In genomic region chr4:101647196-101647905, GRCm38 (mm10) we compare ENCODE assay signal across 8 mouse cellular contexts. TPM values are rescaled to one million over a fixed set of nuclear protein-coding genes. Genes with fewer than 3 reads are reported as not detected.
DNase-seq lines count a peak whose midpoint lies in the region; ATAC-seq lines count a peak whose summit lies in the region.

Gene Leprot, plus strand, starts transcription at chr4:101647718.

- H3K79me2 ChIP-seq in macrophage (ENCODE audit: inconsistent target) = peaks cover 46% of the 10 kb centered on the region

- H3K4me2 ChIP-seq in hindbrain, embryonic 16.5 days (ENCODE audit: low read length) = peak within 1 kb of the TSS; percentile 63

- peaks cover 11% of the 10 kb centered on the region for H3K4me1 ChIP-seq in hindbrain, embryonic 16.5 days (ENCODE audit: control insufficient read depth, insufficient read depth, low read depth, low read length)

- no peaks in the 10 kb centered on the region for H3K36me3 ChIP-seq in hindbrain, embryonic 16.5 days (ENCODE audit: control insufficient read depth, insufficient read depth, low read length)
- H3K36me3 ChIP-seq in macrophage (ENCODE audit: inconsistent target) = no peaks in the 10 kb centered on the region

- ATAC-seq in hindbrain, embryonic 16.5 days = peak; percentile 98

- WGBS in hindbrain, embryonic 16.5 days = under 1% methylated on average over 35 of the region's 39 CpGs
- WGBS in macrophage (ENCODE audit: missing documents) = under 1% methylated on average over 39 of the region's 39 CpGs

- H3K27me3 ChIP-seq in hindbrain, embryonic 16.5 days (replicated peaks; ENCODE audit: control insufficient read depth, insufficient read depth, low read length) = no peaks in the 10 kb centered on the region

- DNase-seq in WW6 (ENCODE audit: low read depth, low spot score) = peak; percentile 93
- peak; percentile 98 to 100 for DNase-seq in cerebellum, postnatal 4 days (ENCODE audit: low spot score in 2 of 2)
- DNase-seq in gastrocnemius, adult 18-20 months (ENCODE audit: low spot score) = peak; percentile 100
- DNase-seq in left cerebral cortex, adult 18-20 months (ENCODE audit: low spot score in 2 of 2) = peak; percentile 100
- DNase-seq in right cerebral cortex, adult 18-20 months = peak; percentile 100
- peak; percentile 99 for DNase-seq in urinary bladder, postnatal 10 days (ENCODE audit: low spot score)

- no peaks in the 10 kb centered on the region for H3K9me3 ChIP-seq in hindbrain, embryonic 16.5 days (ENCODE audit: control insufficient read depth, low read length)

- H3K4me3 ChIP-seq in hindbrain, embryonic 16.5 days (ENCODE audit: low read length) = peak within 1 kb of the TSS; percentile 91
- H3K4me3 ChIP-seq in macrophage (ENCODE audit: inconsistent target) = peak within 1 kb of the TSS; percentile 88

- peak within 1 kb of the TSS; percentile 97 for H3K27ac ChIP-seq in hindbrain, embryonic 16.5 days (ENCODE audit: low read depth, low read length)
- peak within 1 kb of the TSS; percentile 80 for H3K27ac ChIP-seq in macrophage

- peak within 1 kb of the TSS; percentile 94 for H3K9ac ChIP-seq in hindbrain, embryonic 16.5 days (ENCODE audit: low read depth, low read length)

RNA-seq across cellular contexts. Expression of gene Leprot, which starts in this region (rescaled TPM):
- total RNA-seq in gastrocnemius, adult 18-20 months (2021) = 10 to 100 TPM in 1 of 2 experiments, 1 to 10 TPM in 1; 7.4 to 10.4 TPM
- 89.6 and 96.6 TPM in 2 replicates for polyA plus RNA-seq in hindbrain, embryonic 16.5 days (2015; fragmentation: Nextera tagmentation; extraction: Ambion mirVana)
- 10 to 100 TPM; 25.8 to 26.9 TPM for total RNA-seq in left cerebral cortex, adult 18-20 months (2021)
- 10 to 100 TPM in 13 of 26 experiments, 1 to 10 TPM in 13; 3.1 to 32.2 (median 10.6) TPM for total RNA-seq in macrophage (2018; cell fraction: chromatin; rRNA removed)
- total RNA-seq in macrophage (2018; cell fraction: cytosol; rRNA removed) = 100 to 1,000 TPM in 11 of 26 experiments, 10 to 100 TPM in 15; 76.2 to 129 (median 96.9) TPM
- 10 to 100 TPM; 21.3 to 94.7 (median 63.1) TPM for total RNA-seq in macrophage (2018; cell fraction: nucleus; rRNA removed)
- polyA plus RNA-seq in macrophage (2018) = 83.0 to 128 TPM (median 109 TPM) in 3 replicates

Comparison
In these comparisons a context has a peak if more than half of its experiments do, and no peak if none do; other contexts are left out.
1. Peak in every context shown above with its lines: DNase-seq, ATAC-seq, H3K4me3 ChIP-seq and H3K27ac ChIP-seq.